Mouse (Mus musculus) midbrain, embryonic 15.5 days (tissue): ENCODE results near the gene Ldb3. TPM values are rescaled to one million over a fixed set of nuclear protein-coding genes. Genes with fewer than 3 reads are reported as not detected.

Experiments used
- ATAC-seq: fragments of 200-750 bp; cut with Nextera tagmentation; replicated peaks from 2 replicates; pipeline ENCODE4 v1.8.0; 2017; ENCODE audit warnings: moderate TSS enrichment
- H3K27ac ChIP-seq: fragments of 300-500 bp; sonication (generic); 2 replicates; pipeline ENCODE4 v1.5.1; 2015; ENCODE audit warnings: mild to moderate bottlenecking, inconsistent platforms
- H3K27me3 ChIP-seq: fragments of 300-500 bp; sonication (generic); replicated peaks from 2 replicates; pipeline ENCODE4 v1.6.1; 2015; ENCODE audit warnings: inconsistent platforms
- H3K36me3 ChIP-seq: fragments of 300-500 bp; sonication (generic); replicated peaks from 2 replicates; pipeline ENCODE4 v1.6.1; 2015; ENCODE audit warnings: inconsistent platforms
- H3K4me1 ChIP-seq: fragments of 300-500 bp; sonication (generic); 2 replicates; pipeline ENCODE4 v1.6.1; 2015; ENCODE audit warnings: inconsistent platforms
- H3K4me2 ChIP-seq: fragments of 300-500 bp; sonication (generic); 2 replicates; pipeline ENCODE4 v1.6.1; 2015; ENCODE audit warnings: inconsistent platforms, mild to moderate bottlenecking, moderate library complexity
- H3K4me3 ChIP-seq: fragments of 300-500 bp; sonication (generic); 2 replicates; pipeline ENCODE4 v1.5.1; 2015; ENCODE audit warnings: mild to moderate bottlenecking, inconsistent platforms
- H3K9ac ChIP-seq: fragments of 300-500 bp; sonication (generic); 2 replicates; pipeline ENCODE4 v1.6.1; 2015; ENCODE audit warnings: mild to moderate bottlenecking, inconsistent platforms
- H3K9me3 ChIP-seq: fragments of 300-500 bp; sonication (generic); 2 replicates; pipeline ENCODE4 v1.6.1; 2016; ENCODE audit warnings: inconsistent platforms
- WGBS: fragments of 180-500 bp; shearing (Covaris S2); methylation state at CpG from one replicate; pipeline ENCODE4 v1.1.7; 2015; ENCODE audit warnings: mixed read lengths; 5-methylcytosine and 5-hydroxymethylcytosine counted together
- polyA plus RNA-seq: library from polyadenylated mRNA; unstranded; fragments of >200 nt; fragmentation: Nextera tagmentation; extraction: Ambion mirVana; gene quantifications from 2 replicates; pipeline ENCODE4 v1.2.1, GENCODE M21; 2015

The Ldb3 gene
- polyA plus RNA-seq, 1 experiment from 2014 or later, result 0.57 TPM

DNA sequence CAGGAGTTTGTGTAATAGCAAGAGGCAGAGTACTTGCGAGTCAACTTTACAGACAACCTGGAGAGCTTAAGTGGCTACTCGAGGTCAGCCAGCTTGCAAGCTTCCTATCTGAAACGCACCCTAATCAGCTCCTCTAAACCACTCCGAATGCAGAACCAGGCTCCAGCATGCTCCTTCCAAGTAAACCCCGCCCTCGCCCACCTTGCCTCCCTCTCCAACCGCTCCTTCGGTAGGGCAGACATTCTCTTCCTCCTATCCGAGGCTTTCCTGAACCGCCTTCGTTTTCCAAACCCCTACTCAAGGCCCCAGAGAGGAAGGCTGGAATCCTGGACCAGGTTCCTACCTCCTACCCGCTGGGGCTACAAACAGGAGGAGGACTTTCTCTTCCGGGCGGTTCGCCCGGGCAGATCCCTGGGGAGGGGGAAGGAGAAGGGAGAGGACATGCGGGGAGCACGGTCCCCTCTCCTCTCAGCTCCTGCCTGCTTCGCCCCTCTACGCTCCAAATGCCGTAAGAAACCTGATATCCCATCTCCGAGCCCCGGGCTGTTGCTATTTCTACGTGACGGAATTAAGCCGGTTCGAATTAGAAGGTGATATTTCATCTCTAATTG is 40.0 kb downstream of the Ldb3 start:
- H3K27ac ChIP-seq, result peak overlapping the region; percentile 85
- H3K4me1 ChIP-seq, result 0 out of 2 replicates have a peak, but pooled peaks cover 7% of the 10 kb centered on the region
- WGBS, result under 1% methylated on average over 27 of the region's 27 CpGs
- no peaks in the 10 kb centered on the region for H3K36me3 ChIP-seq
- H3K4me3 ChIP-seq, result peak overlapping the region; percentile 67
- no peaks in the 10 kb centered on the region for H3K27me3 ChIP-seq
- ATAC-seq, result peak; percentile 71
- H3K9me3 ChIP-seq, result no peaks in the 10 kb centered on the region
- H3K9ac ChIP-seq, result peak overlapping the region; percentile 65
- peak overlapping the region; percentile 86 for H3K4me2 ChIP-seq

DNA sequence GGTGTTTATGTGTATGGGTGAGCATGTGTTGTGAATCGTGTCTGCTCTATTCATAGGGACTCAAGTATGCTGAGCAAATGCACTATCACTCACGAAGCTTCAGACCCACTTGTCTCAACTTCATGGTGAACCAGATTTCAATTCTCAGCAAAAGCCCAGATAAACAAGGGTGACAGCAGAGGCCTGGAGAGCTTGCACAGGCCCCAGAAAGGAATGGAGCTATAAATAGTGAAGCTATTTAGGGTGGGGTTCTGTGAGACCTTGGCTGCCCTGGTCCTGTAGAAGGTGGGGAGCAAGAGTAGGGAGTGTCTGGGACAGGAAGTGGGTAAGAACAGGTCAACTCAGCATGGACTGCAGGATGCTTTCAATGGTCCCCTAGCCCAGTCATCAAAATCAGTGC is 43.9 kb downstream of the Ldb3 start:
- no peak overlapping the region for H3K27ac ChIP-seq
- H3K36me3 ChIP-seq, result no peaks in the 10 kb centered on the region
- no peak overlapping the region for H3K9ac ChIP-seq
- no peak for ATAC-seq
- WGBS, result 80% methylated on average over 2 of the region's 2 CpGs
- 0 out of 2 replicates have a peak, but pooled peaks cover 7% of the 10 kb centered on the region for H3K4me1 ChIP-seq
- no peak overlapping the region for H3K4me3 ChIP-seq
- H3K27me3 ChIP-seq, result no peaks in the 10 kb centered on the region
- no peaks in the 10 kb centered on the region for H3K9me3 ChIP-seq
- H3K4me2 ChIP-seq, result no peak overlapping the region

DNA sequence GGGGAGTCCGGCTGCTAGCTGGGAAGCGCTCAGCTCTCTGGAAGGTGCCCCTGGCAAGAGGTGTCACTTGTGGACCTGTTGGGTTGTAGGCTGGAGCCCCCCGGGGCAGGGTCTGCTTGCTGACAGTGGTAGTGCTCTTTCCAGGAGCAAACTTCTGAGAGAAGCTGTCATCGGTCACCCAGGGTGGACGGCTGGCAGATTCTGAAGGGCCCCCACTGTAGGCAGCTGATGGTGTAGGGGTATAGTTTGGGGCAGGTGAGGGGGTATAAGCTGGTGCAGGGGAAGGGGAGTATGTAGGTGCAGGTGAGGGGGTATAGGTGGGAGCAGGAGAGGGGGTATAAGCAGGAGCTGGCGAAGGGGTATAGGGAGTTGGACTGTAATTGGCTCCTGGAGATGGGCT is 44.5 kb downstream of the Ldb3 start:
- H3K4me2 ChIP-seq, result no peak overlapping the region
- 84% methylated on average over 6 of the region's 6 CpGs for WGBS
- no peak overlapping the region for H3K9ac ChIP-seq
- no peaks in the 10 kb centered on the region for H3K27me3 ChIP-seq
- H3K9me3 ChIP-seq, result no peaks in the 10 kb centered on the region
- ATAC-seq, result no peak
- no peak overlapping the region for H3K27ac ChIP-seq
- 0 out of 2 replicates have a peak, but pooled peaks cover 7% of the 10 kb centered on the region for H3K4me1 ChIP-seq
- H3K36me3 ChIP-seq, result no peaks in the 10 kb centered on the region
- H3K4me3 ChIP-seq, result no peak overlapping the region

- Histone ChIP-seq H3K4me2 (no peak overlapping the region), H3K4me1 (0 out of 2 replicates have a peak, but pooled peaks cover 7% of the 10 kb centered on the region), H3K27me3 (no peaks in the 10 kb centered on the region), H3K9ac (no peak overlapping the region), H3K4me3 (no peak overlapping the region), H3K36me3 (no peaks in the 10 kb centered on the region), H3K9me3 (no peaks in the 10 kb centered on the region), H3K27ac (no peak overlapping the region)
- ATAC-seq, result no peak
- WGBS, result 73% methylated on average over 6 of the region's 6 CpGs
These were observed 44.9 kb downstream of the Ldb3 start for GRCm38 (mm10) chr14:34543596-34543995.

GRCm38 (mm10) chr14:34541896-34542295 is 46.6 kb downstream of the Ldb3 start:
- Histone ChIP-seq H3K36me3 (no peaks in the 10 kb centered on the region), H3K4me3 (no peak overlapping the region), H3K4me1 (no peaks in the 10 kb centered on the region), H3K27ac (no peak overlapping the region), H3K27me3 (no peaks in the 10 kb centered on the region), H3K9ac (no peak overlapping the region), H3K4me2 (no peak overlapping the region), H3K9me3 (no peaks in the 10 kb centered on the region)
- no peak for ATAC-seq
- 84% methylated on average over 5 of the region's 5 CpGs for WGBS

- no peak for ATAC-seq
These were observed 47.8 kb downstream of the Ldb3 start for GRCm38 (mm10) chr14:34540685-34541162.

GRCm38 (mm10) chr14:34535883-34536282 is 52.6 kb downstream of the Ldb3 start:
- 69% methylated on average over 4 of the region's 4 CpGs for WGBS
- ATAC-seq, result no peak

More at GRCm38 (mm10) chr14:34540685-34541162, 47.8 kb downstream of the Ldb3 start:
- Histone ChIP-seq H3K4me1 (no peaks in the 10 kb centered on the region), H3K9ac (no peak overlapping the region), H3K4me2 (no peak overlapping the region), H3K27me3 (no peaks in the 10 kb centered on the region), H3K4me3 (no peak overlapping the region), H3K36me3 (no peaks in the 10 kb centered on the region), H3K27ac (no peak overlapping the region), H3K9me3 (no peaks in the 10 kb centered on the region)
- 21% methylated on average over 17 of the region's 17 CpGs for WGBS

GRCm38 (mm10) chr14:34533537-34533936 is 54.9 kb downstream of the Ldb3 start:
- 81% methylated on average over 5 of the region's 5 CpGs for WGBS
- no peak overlapping the region for H3K4me2 ChIP-seq

More at GRCm38 (mm10) chr14:34535883-34536282, 52.6 kb downstream of the Ldb3 start:
- Histone ChIP-seq H3K27ac (no peak overlapping the region), H3K4me3 (no peak overlapping the region), H3K36me3 (no peaks in the 10 kb centered on the region), H3K9ac (no peak overlapping the region), H3K4me1 (no peaks in the 10 kb centered on the region), H3K9me3 (no peaks in the 10 kb centered on the region), H3K4me2 (no peak overlapping the region), H3K27me3 (no peaks in the 10 kb centered on the region)

DNA sequence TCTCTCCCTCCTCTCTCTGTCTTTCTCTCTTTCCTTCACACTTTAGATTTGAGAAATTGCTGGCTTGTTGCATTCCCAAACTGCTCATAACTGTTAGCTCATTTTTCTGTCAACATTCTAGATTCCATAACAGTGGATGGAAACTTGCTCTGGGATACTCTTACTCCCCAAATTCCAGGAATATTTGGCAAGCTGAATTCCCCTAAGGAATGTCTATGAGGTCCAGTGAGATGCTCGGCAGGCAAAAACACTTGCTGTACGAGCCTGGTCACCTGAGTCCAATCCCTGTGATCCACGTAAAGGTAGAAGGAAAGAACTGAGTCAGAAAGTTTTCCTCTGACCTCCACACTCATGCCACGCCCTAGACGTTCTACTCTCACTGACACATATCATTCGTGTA is 55.9 kb downstream of the Ldb3 start:
- ATAC-seq, result no peak
- H3K27me3 ChIP-seq, result no peaks in the 10 kb centered on the region
- H3K4me2 ChIP-seq, result no peak overlapping the region
- H3K27ac ChIP-seq, result no peak overlapping the region
- H3K9me3 ChIP-seq, result no peaks in the 10 kb centered on the region
- 83% methylated on average over 6 of the region's 6 CpGs for WGBS
- no peak overlapping the region for H3K4me3 ChIP-seq
- no peaks in the 10 kb centered on the region for H3K4me1 ChIP-seq
- H3K36me3 ChIP-seq, result no peaks in the 10 kb centered on the region
- no peak overlapping the region for H3K9ac ChIP-seq

More at GRCm38 (mm10) chr14:34533537-34533936, 54.9 kb downstream of the Ldb3 start:
- Histone ChIP-seq H3K27me3 (no peaks in the 10 kb centered on the region), H3K4me3 (no peak overlapping the region), H3K27ac (no peak overlapping the region), H3K36me3 (no peaks in the 10 kb centered on the region), H3K4me1 (no peaks in the 10 kb centered on the region), H3K9ac (no peak overlapping the region), H3K9me3 (no peaks in the 10 kb centered on the region)
- no peak for ATAC-seq

DNA sequence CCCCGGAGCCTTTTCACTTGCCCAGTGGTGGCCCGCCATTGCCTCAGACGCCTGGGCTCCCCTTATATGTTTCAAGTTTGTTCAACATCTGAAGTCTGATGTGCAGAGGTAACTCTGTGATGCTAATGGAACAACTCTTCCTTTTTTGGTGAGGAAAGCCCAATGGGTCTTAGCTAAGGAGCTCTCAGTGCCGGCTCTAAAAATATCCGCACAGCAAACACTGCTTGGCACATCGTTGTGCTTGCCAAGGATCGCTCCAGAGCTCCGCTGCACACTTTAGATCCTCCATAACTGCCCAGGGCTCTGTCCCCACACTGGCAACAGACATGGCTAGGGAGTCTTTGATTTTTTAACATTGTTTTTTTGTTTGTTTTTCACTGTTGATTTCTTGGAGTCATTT is 59.7 kb downstream of the Ldb3 start:
- no peak for ATAC-seq
- Histone ChIP-seq H3K4me3 (no peak overlapping the region), H3K4me1 (no peaks in the 10 kb centered on the region), H3K9me3 (no peaks in the 10 kb centered on the region), H3K27me3 (no peaks in the 10 kb centered on the region), H3K4me2 (0 out of 2 replicates have a peak overlapping the region, but pooled peaks have one; percentile 4), H3K27ac (no peak overlapping the region), H3K9ac (no peak overlapping the region), H3K36me3 (no peaks in the 10 kb centered on the region)
- WGBS, result 71% methylated on average over 8 of the region's 8 CpGs

DNA sequence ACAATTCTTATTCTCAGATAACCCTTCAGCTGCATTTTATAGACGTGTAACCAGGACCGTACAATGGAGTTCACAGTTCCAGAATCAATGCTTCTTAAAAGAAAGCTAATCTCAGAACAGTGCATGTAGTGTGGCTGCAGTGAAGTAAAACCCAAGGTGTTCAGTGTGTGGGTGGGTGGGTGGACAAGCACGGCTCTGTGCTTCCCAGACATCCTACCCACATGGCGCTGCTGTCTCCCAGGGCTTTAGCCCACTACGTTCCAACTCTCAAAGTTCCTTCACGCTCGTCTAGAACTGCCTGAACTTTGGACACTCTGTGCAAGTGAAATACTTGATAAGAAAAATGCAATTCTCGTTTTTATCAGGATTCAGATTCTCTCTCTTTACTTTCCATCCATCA is 65.8 kb downstream of the Ldb3 start, which contains the start of gene 9230112D13Rik:
9230112D13Rik (minus strand) TSS at position 101 of the 400 bp plus-strand sequence.
- no peaks in the 10 kb centered on the region for H3K4me1 ChIP-seq
- H3K9me3 ChIP-seq, result no peaks in the 10 kb centered on the region
- 90% methylated on average over 8 of the region's 8 CpGs for WGBS
- H3K27ac ChIP-seq, result no peak within 1 kb of the TSS
- no peak within 1 kb of the TSS for H3K9ac ChIP-seq
- ATAC-seq, result no peak
- no peak within 1 kb of the TSS for H3K4me2 ChIP-seq
- no peaks in the 10 kb centered on the region for H3K36me3 ChIP-seq
- H3K4me3 ChIP-seq, result no peak within 1 kb of the TSS
- no peaks in the 10 kb centered on the region for H3K27me3 ChIP-seq

- H3K4me1 ChIP-seq, result no peaks in the 10 kb centered on the region
- H3K27ac ChIP-seq, result no peak overlapping the region
- ATAC-seq, result no peak
- H3K4me3 ChIP-seq, result no peak overlapping the region
- no peak overlapping the region for H3K9ac ChIP-seq
- WGBS, result 91% methylated on average over 8 of the region's 8 CpGs
- H3K36me3 ChIP-seq, result no peaks in the 10 kb centered on the region
- no peaks in the 10 kb centered on the region for H3K27me3 ChIP-seq
- no peak overlapping the region for H3K4me2 ChIP-seq
- no peaks in the 10 kb centered on the region for H3K9me3 ChIP-seq
These were observed 70.4 kb downstream of the Ldb3 start for GRCm38 (mm10) chr14:34517959-34518544.
